Mouse (Mus musculus) layer of hippocampus, postnatal 25 days (tissue): ENCODE data around the gene Spata32. TPM values are rescaled to one million over a fixed set of nuclear protein-coding genes. Genes with fewer than 3 reads are reported as not detected.
"Not testable (repeated sequence)": the region's sequence is repeated elsewhere in the genome, so short reads cannot be mapped to it uniquely, and the experiment has no call there.

Experiments
- DNase-seq, 2 experiments: peaks; one replicate each; pipeline ENCODE4 v3.0.0; 2022; ENCODE audit warnings: mixed read lengths in 2 of 2, low spot score in 1 of 2; ENCODE audit errors: extremely low spot score in 1 of 2
- total RNA-seq, 2 experiments: library from RNA; stranded (reverse); gene quantifications; 2 replicates each; pipeline ENCODE4 v1.2.3; 2021

Spata32 gene
- total RNA-seq, 2 experiments from 2014 or later: 0.81 to 1.7 TPM

DNA sequence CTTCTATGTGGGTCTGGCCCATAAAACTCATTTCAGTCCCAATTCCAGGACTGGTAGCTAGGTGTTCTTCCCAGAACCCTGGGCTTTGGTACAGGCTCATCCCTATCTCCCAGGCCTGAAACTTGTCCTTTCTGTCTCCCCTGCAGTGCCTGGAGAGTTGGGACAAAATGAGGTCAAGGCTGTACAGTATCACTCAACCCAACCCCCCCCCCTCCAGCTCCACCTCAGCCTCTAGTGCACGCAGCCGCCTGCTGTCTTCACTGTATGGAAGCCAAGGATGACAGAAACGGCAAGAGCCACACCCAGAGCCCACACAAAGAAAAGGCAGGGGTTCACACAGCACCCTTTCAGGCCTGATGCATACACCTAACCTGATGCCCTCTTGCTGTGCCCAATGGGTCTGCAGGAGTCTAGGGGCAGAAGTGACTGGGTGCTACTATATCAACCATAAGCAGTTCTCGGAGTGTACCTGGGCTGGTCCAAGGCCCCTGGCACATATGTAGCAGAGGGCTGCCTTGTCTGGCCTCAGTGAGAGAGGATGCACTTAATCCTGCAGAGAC is 28.6 kb upstream of the Spata32 start:
- DNase-seq: no peak

GRCm38 (mm10) chr11:103246081-103246730 is 28.0 kb upstream of the Spata32 start:
- DNase-seq: no peak

GRCm38 (mm10) chr11:103244856-103245255 is 26.6 kb upstream of the Spata32 start:
- DNase-seq: no peak

DNA sequence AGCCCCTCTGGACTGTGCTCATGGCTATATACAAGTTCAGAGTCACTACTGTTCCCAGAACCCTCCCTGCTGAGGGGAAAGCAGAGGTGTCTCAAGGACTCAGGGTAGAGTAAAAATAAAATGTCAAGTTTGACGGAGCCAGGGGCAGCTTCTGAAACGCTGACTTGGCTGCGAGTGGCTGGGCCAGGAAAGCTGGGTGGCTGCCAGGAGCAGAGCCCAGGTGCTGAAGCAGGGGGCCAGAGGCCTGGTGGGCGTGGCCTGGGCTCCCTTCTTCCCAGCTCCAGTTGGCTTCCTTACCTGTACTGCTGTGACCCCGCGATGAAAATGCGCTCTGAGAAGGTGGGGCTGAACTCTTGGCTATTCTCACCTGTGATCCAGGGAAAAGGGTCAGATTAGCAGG is 22.5 kb upstream of the Spata32 start:
- no peak for DNase-seq

GRCm38 (mm10) chr11:103237757-103238156 is 19.5 kb upstream of the Spata32 start:
- no peak for DNase-seq

- DNase-seq: no peak
These were observed 18.7 kb upstream of the Spata32 start for GRCm38 (mm10) chr11:103236903-103237302.

GRCm38 (mm10) chr11:103236431-103236830 is 18.2 kb upstream of the Spata32 start:
- no peak for DNase-seq

- no peak for DNase-seq
These were observed 17.5 kb upstream of the Spata32 start for GRCm38 (mm10) chr11:103235702-103236101.

GRCm38 (mm10) chr11:103234447-103234846 is 16.2 kb upstream of the Spata32 start:
- DNase-seq: no peak

- DNase-seq: peak; percentile 73 to 92
These were observed 14.7 kb upstream of the Spata32 start for GRCm38 (mm10) chr11:103232966-103233365.

GRCm38 (mm10) chr11:103231367-103231766 is 13.1 kb upstream of the Spata32 start:
- DNase-seq: no peak

- DNase-seq: no peak
These were observed 12.4 kb upstream of the Spata32 start for GRCm38 (mm10) chr11:103230626-103231025.

DNA sequence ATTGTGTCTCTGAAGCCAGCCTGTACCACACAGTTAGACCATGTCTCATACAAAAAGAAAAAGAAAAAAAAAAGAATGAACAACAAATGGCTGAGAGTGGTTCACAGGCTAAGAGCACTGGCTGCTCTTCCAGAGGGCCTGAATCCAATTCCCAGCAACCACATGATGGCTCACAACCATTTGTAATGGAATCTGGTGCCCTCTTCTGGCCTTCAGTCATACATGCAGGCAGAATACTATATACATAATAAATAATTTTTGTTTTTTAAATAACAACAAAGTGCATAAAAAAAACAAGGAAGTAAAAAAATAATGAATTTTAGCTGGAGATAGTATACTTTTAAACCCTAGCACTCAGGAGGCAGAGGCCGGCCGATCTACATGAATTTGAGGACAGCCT is 11.4 kb upstream of the Spata32 start:
- DNase-seq: no peak

- DNase-seq: no peak
These were observed 5.8 kb upstream of the Spata32 start for GRCm38 (mm10) chr11:103223951-103224456.

DNA sequence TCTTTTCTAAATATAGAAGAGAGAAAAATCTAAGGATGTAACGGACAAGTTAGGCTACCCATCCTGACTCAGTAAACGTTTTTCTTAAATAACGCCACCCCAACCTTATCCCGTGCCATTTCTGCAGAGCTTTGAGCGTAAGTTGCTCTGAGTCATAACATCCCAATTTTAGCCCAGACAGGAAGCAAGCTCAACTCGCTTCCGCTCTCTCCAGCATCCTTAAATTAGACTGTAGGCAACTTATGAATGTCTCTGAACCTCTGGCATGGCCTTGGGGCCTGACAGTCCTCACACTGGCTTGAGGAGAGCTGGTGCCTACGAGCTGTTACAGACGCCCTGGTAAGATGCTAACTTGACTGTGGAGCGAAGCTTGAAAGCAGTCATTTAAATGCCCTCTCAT is 5.2 kb upstream of the Spata32 start:
- DNase-seq: no peak

DNA sequence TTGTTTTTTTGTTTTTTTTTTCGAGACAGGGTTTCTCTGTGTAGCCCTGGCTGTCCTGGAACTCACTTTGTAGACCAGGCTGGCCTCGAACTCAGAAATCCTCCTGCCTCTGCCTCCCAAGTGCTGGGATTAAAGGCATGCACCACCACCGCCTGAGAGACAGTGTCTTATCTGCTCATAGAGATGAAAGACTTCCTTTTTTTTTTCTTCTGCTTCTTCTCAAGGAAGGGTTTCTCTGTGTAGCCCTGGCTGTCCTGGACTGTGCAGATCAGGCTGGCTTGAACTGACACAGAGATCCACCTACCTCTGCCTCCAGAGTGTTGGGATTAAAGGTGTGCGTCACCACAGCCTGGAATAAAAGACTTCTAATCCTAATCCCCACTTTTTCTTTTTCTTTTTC is 4.5 kb upstream of the Spata32 start:
- not testable (repeated sequence) for DNase-seq

DNA sequence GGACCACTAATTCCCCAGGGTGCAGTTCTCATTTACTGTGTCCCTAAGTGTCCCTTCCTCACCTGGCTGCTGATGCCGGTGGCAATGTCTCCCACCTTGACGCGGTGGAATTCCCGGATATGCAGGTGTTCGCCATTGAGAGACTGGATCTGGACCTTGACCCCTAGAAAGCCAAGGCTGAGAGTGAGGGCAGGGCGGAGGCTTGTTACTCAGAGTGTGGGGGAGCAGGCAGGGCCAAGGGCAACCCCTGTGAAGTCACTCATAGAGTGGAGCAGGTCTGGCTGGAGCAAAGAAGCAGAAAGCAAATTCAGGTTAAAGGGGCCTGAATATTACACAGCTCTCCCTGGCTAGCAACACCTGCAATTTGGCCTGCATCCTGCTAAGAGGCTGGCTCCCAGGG is 3.2 kb upstream of the Spata32 start:
- no peak for DNase-seq

DNA sequence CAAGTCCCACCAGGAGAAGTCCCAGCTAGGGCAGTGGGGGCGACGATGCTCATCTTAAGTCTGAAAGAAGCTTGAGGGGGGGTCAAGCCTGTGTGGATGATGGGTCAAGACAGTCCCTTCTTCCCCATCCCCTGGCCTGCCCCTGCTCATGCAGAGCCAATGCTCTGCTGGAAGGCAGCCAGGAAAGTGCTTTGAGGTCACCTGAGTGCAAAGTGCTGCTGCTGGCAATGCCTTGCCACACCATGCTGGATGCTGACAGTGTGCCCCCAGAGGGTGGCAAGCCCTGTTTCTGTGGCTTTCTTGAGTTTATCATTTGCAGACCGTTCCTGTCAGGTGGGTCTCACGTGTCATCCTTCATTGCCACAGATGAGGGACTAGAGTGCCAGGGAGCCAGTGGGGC is 1.8 kb upstream of the Spata32 start:
- no peak for DNase-seq

GRCm38 (mm10) chr11:103219259-103219658 is 1.0 kb upstream of the Spata32 start:
- no peak for DNase-seq

DNA sequence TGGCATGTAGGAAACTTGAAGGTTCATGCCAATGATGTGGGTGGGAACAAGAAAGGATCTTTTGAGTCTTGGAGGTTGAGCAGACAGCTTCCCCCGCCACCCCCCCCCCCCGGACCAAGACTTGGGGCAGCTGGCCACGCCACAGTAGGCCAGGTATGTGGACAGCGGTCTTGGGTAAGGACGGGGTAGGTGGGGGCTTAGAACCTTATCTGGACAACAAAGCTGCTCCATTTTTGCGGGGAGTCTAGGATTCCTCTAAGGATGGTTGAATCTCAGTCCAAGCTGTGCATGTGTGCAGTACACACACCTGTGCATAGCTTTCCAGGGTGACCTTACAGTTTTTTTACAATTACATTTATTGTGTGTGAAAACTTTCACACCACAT is 277 bp upstream of the Spata32 start:
- DNase-seq: no peak

DNA sequence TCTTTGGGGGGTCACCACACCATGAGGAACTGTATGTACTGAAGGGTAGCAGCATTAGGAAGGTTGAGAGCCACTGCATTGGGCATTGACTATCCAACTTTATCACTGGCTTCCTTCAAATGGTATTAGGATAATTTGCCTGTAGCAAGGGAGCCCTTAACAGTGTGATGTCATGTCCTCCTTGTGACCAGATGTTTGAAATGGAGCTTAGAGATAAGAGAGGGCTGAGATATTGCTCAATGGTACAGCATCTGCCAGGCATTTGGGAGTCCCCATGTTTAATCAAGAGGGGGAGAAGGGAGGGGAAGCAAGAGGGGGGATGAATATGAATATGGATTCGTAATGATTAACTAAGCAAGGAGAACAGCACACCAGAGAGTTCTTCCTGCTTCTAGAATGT is 2.9 kb downstream of the Spata32 start:
- DNase-seq: no peak

DNA sequence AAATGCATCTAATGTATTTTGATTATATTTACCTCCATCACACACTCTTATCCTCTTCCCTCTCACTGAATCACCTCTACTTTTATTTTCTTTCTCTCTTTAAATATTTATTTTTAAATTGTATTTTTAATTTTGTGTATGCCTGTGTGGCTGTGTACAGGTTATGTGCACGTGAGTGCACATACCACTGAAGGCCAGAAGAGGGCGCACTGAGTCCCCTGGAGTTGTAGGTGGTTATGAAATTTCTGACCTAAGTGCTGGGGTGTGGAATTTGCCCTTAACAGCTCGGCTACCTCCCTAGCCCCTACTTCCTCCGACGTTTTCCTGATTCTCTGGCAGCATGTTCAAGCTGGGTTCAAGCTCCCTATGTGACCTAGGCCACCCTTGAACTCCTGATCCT is 4.5 kb downstream of the Spata32 start:
- DNase-seq: no peak
